Mouse (Mus musculus) hindbrain, embryonic 14.5 days (tissue): ENCODE measurements around the gene Psmc1. TPM values are rescaled to one million over a fixed set of nuclear protein-coding genes. Genes with fewer than 3 reads are reported as not detected.
A peak's percentile ranks its signal among the peaks of the same experiment; 100 is the strongest.

ENCODE experiments used
- ATAC-seq: fragments of 200-750 bp; cut with Nextera tagmentation; 2 replicates; pipeline ENCODE4 v1.8.0; 2017; ENCODE audit warnings: moderate number of reproducible peaks, mild to moderate bottlenecking, moderate TSS enrichment, moderate library complexity; ENCODE audit not compliant: low FRiP score
- DNase-seq: peaks from one replicate; pipeline ENCODE4 v3.0.0-alpha.2; 2015; ENCODE audit warnings: low spot score
- H3K27ac ChIP-seq: fragments of 300-500 bp; sonication (generic); 2 replicates; pipeline ENCODE4 v1.5.1; 2014; ENCODE audit warnings: mild to moderate bottlenecking, moderate library complexity
- H3K27me3 ChIP-seq: fragments of 300-500 bp; sonication (generic); 2 replicates; pipeline ENCODE4 v1.6.1; 2014; ENCODE audit warnings: mild to moderate bottlenecking, low read length, mixed read lengths; ENCODE audit not compliant: control insufficient read depth, insufficient read depth
- H3K36me3 ChIP-seq: fragments of 300-500 bp; sonication (generic); replicated peaks from 2 replicates; pipeline ENCODE4 v1.6.1; 2014; ENCODE audit not compliant: control insufficient read depth, insufficient read depth
- H3K4me1 ChIP-seq: fragments of 300-500 bp; sonication (generic); replicated peaks from 2 replicates; pipeline ENCODE4 v1.6.1; 2014; ENCODE audit warnings: antibody characterized with exemption, low read length, mixed read lengths; ENCODE audit not compliant: control insufficient read depth, insufficient read depth
- H3K4me2 ChIP-seq: fragments of 300-500 bp; sonication (generic); replicated peaks from 2 replicates; pipeline ENCODE4 v1.6.1; 2014; ENCODE audit warnings: mild to moderate bottlenecking, moderate library complexity
- H3K4me3 ChIP-seq: fragments of 300-500 bp; sonication (generic); replicated peaks from 2 replicates; pipeline ENCODE4 v1.5.1; 2014; ENCODE audit warnings: mild to moderate bottlenecking, low read length
- H3K9ac ChIP-seq: fragments of 300-500 bp; sonication (generic); 2 replicates; pipeline ENCODE4 v1.6.1; 2014
- H3K9me3 ChIP-seq: fragments of 300-500 bp; sonication (generic); 2 replicates; pipeline ENCODE4 v1.6.1; 2016; ENCODE audit warnings: low read length; ENCODE audit not compliant: control insufficient read depth
- WGBS: fragments of 180-500 bp; shearing (Covaris S2); extraction: QIAGEN DNeasy Blood & Tissue Kit; methylation state at CpG from one replicate; pipeline ENCODE4 v1.1.7; 2014; 5-methylcytosine and 5-hydroxymethylcytosine counted together
- polyA plus RNA-seq: library from polyadenylated mRNA; unstranded; fragments of >200 nt; fragmentation: Nextera tagmentation; extraction: Ambion mirVana; gene quantifications from 2 replicates; pipeline ENCODE4 v1.2.1, GENCODE M21; 2014

Psmc1 gene
- polyA plus RNA-seq, 1 experiment from 2014 or later = 264 TPM

DNA sequence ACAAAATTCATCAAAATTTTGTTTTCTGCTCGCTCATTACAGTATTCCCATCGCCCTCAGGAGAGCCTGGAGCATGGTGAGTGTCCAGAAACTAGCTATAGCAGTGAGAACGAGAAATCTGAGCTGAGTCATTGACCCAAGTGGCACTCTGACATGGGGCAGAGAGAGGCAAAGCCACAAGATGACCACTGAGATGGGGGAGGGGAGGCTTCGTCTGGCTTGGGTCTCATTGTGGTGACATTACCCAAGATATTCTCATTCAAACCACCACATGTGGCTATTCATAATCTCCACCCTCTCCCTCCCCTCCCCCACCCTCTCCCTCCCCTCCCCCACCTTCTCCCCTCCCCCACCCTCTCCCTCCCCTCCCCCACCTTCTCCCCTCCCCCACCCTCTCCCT lies 2.5 kb upstream of the Psmc1 start:
- DNase-seq = no peak
- no peak overlapping the region for H3K9ac ChIP-seq
- no peaks in the 10 kb centered on the region for H3K9me3 ChIP-seq
- H3K4me3 ChIP-seq = no peak overlapping the region
- no peak overlapping the region for H3K27ac ChIP-seq
- H3K27me3 ChIP-seq = no peaks in the 10 kb centered on the region
- WGBS = 55% methylated on average over 4 of the region's 4 CpGs
- no peak for ATAC-seq
- no peak overlapping the region for H3K4me2 ChIP-seq
- H3K36me3 ChIP-seq = peaks cover 7% of the 10 kb centered on the region
- H3K4me1 ChIP-seq = peaks cover 7% of the 10 kb centered on the region

- Histone ChIP-seq H3K9ac (no peak overlapping the region), H3K27me3 (no peaks in the 10 kb centered on the region), H3K4me1 (peaks cover 4% of the 10 kb centered on the region), H3K4me3 (no peak overlapping the region), H3K36me3 (peaks cover 90% of the 10 kb centered on the region), H3K27ac (no peak overlapping the region), H3K4me2 (no peak overlapping the region), H3K9me3 (no peaks in the 10 kb centered on the region)
- DNase-seq = no peak
- WGBS = 94% methylated on average over 5 of the region's 5 CpGs
- no peak for ATAC-seq
Measured at GRCm38 (mm10) chr12:100115982-100116381, 6.0 kb downstream of the Psmc1 start.

DNA sequence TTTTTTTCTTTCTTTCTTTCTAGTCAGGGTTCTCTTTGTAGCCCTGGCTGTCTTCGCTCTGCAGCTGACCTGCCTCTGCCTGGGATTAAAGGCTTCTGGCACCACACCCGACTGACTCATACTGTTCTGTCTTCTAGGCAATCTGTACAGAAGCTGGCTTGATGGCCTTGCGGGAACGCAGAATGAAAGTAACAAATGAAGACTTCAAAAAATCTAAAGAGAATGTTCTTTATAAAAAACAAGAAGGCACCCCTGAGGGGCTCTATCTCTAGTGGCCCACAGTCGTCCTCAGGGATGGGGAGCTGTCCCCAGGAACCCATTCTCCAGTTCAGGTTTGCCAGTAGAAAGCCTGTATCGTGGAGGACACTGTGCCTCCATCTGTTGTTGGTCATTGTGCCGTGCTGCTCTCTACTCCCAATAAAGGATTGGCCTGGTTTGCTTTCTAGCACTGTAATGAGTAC lies 13.0 kb downstream of the Psmc1 start:
- Histone ChIP-seq H3K4me2 (no peak overlapping the region), H3K36me3 (peaks cover 91% of the 10 kb centered on the region), H3K27ac (no peak overlapping the region), H3K4me3 (no peak overlapping the region), H3K9me3 (no peaks in the 10 kb centered on the region), H3K27me3 (no peaks in the 10 kb centered on the region), H3K4me1 (no peaks in the 10 kb centered on the region), H3K9ac (no peak overlapping the region)
- ATAC-seq (no peak), DNase-seq (no peak)
- WGBS = 89% methylated on average over 7 of the region's 7 CpGs

GRCm38 (mm10) chr12:100123476-100123875 lies 13.5 kb downstream of the Psmc1 start:
- 0 out of 2 replicates have a peak, but pooled peaks have one; percentile 39 for ATAC-seq
- 79% methylated on average over 9 of the region's 9 CpGs for WGBS
- Histone ChIP-seq H3K36me3 (peaks cover 90% of the 10 kb centered on the region), H3K27me3 (no peaks in the 10 kb centered on the region), H3K9me3 (no peaks in the 10 kb centered on the region), H3K4me2 (no peak overlapping the region), H3K4me3 (no peak overlapping the region), H3K4me1 (no peaks in the 10 kb centered on the region), H3K9ac (no peak overlapping the region), H3K27ac (no peak overlapping the region)
- DNase-seq = no peak

- peaks cover 90% of the 10 kb centered on the region for H3K36me3 ChIP-seq
- WGBS = 78% methylated on average over 16 of the region's 16 CpGs
- DNase-seq (no peak), ATAC-seq (no peak)
- H3K4me1 ChIP-seq = no peaks in the 10 kb centered on the region
- no peak overlapping the region for H3K4me3 ChIP-seq
- no peak overlapping the region for H3K27ac ChIP-seq
- no peak overlapping the region for H3K4me2 ChIP-seq
- no peaks in the 10 kb centered on the region for H3K27me3 ChIP-seq
- no peaks in the 10 kb centered on the region for H3K9me3 ChIP-seq
- H3K9ac ChIP-seq = no peak overlapping the region
Measured at GRCm38 (mm10) chr12:100124913-100125798, 15.2 kb downstream of the Psmc1 start.

GRCm38 (mm10) chr12:100126968-100127865 lies 17.3 kb downstream of the Psmc1 start:
- H3K4me2 ChIP-seq = no peak overlapping the region
- no peak for ATAC-seq
- 86% methylated on average over 15 of the region's 17 CpGs for WGBS

DNA sequence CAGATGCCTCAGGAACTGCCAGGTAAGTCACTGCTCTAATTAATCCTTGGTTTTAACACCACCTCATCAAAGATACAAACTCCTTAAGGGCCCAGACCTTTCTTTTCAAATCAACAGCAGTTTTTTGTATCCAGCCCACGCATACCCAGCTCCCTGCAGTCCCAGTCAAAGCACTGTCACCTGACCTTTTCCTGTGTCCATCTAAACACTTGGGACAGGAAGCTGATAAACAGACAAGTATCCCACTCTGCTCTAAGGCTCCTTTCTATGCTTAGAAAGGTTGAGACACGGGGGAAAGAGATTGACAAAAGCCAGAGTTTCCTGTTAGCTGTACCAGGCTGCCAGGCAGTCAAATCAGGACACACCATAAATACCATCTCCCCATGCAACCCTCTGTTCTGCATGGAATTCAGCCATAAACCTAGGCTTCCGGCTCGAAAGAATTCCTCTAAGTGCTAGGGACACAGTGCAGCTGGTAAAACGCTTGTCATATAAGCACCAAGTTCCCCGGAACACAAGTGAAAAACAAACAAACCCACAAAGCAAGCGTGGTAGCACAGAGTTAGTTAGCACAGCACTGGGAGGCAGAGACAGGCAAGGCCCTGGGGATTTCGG lies 18.0 kb downstream of the Psmc1 start:
- WGBS = 83% methylated on average over 8 of the region's 8 CpGs
- Histone ChIP-seq H3K4me2 (no peak overlapping the region), H3K36me3 (peaks cover 87% of the 10 kb centered on the region), H3K9me3 (no peaks in the 10 kb centered on the region), H3K9ac (no peak overlapping the region), H3K27me3 (no peaks in the 10 kb centered on the region), H3K27ac (no peak overlapping the region), H3K4me1 (no peaks in the 10 kb centered on the region), H3K4me3 (no peak overlapping the region)
- ATAC-seq = no peak
- no peak for DNase-seq

More at GRCm38 (mm10) chr12:100126968-100127865, 17.3 kb downstream of the Psmc1 start:
- peaks cover 88% of the 10 kb centered on the region for H3K36me3 ChIP-seq
- no peaks in the 10 kb centered on the region for H3K4me1 ChIP-seq
- H3K27me3 ChIP-seq = no peaks in the 10 kb centered on the region
- no peaks in the 10 kb centered on the region for H3K9me3 ChIP-seq
- H3K9ac ChIP-seq = no peak overlapping the region
- DNase-seq = no peak
- no peak overlapping the region for H3K4me3 ChIP-seq
- no peak overlapping the region for H3K27ac ChIP-seq

DNA sequence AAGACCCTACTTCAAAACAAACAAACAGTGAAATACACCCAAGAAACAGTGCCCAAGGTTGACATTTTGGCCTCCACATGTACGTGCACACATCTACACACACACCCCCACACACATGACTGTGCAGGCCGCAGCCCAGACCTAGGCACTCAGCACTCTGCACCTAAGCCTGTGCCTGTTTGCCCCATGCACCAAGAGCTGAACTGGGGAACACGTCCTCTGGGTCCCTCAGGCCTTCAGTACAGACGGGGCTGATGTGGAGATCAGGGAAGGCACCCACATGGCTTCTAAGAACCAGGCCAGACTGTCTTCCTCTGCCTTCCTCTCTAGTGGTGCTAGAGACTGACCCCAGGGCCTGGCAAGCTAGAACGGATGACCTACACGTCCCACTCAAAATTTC lies 18.6 kb downstream of the Psmc1 start:
- no peaks in the 10 kb centered on the region for H3K27me3 ChIP-seq
- H3K4me2 ChIP-seq = no peak overlapping the region
- no peak overlapping the region for H3K27ac ChIP-seq
- WGBS = 91% methylated on average over 6 of the region's 6 CpGs
- no peaks in the 10 kb centered on the region for H3K9me3 ChIP-seq
- no peak overlapping the region for H3K9ac ChIP-seq
- no peak overlapping the region for H3K4me3 ChIP-seq
- ATAC-seq = no peak
- peaks cover 87% of the 10 kb centered on the region for H3K36me3 ChIP-seq
- no peak for DNase-seq
- H3K4me1 ChIP-seq = no peaks in the 10 kb centered on the region

- H3K4me3 ChIP-seq = no peak overlapping the region
- H3K36me3 ChIP-seq = peaks cover 87% of the 10 kb centered on the region
- ATAC-seq = no peak
- WGBS = 77% methylated on average over 8 of the region's 8 CpGs
- no peak overlapping the region for H3K27ac ChIP-seq
- H3K27me3 ChIP-seq = no peaks in the 10 kb centered on the region
- H3K9ac ChIP-seq = no peak overlapping the region
- H3K4me2 ChIP-seq = no peak overlapping the region
- H3K4me1 ChIP-seq = no peaks in the 10 kb centered on the region
- no peaks in the 10 kb centered on the region for H3K9me3 ChIP-seq
- no peak for DNase-seq
Measured at GRCm38 (mm10) chr12:100128961-100129360, 19.0 kb downstream of the Psmc1 start.
